Mouse (Mus musculus) kidney, postnatal 0 days (tissue): ENCODE measurements at regions not wholly inside any gene's neighbourhood (a gene's known extent, or its start where the extent isn't known, plus 50 kb on each side); places are given as distances from the start of the nearest gene placed in this dataset.
A peak's percentile ranks its signal among the peaks of the same experiment; 100 is the strongest.

ENCODE experiments used
- ATAC-seq: fragments of 200-750 bp; cut with Nextera tagmentation; replicated peaks from 2 replicates; pipeline ENCODE4 v1.8.0; 2017; ENCODE audit warnings: low read depth, moderate number of reproducible peaks, moderate TSS enrichment, moderate library complexity; ENCODE audit not compliant: low FRiP score
- DNase-seq: peaks from one replicate; pipeline ENCODE4 v3.0.0-alpha.2; 2016; ENCODE audit warnings: low spot score
- H3K27ac ChIP-seq: fragments of 300-500 bp; sonication (generic); 2 replicates; pipeline ENCODE4 v1.5.1; 2014; ENCODE audit warnings: mild to moderate bottlenecking
- H3K27me3 ChIP-seq: fragments of 300-500 bp; sonication (generic); 2 replicates; pipeline ENCODE4 v1.6.1; 2014; ENCODE audit warnings: low read length, mixed read lengths; ENCODE audit not compliant: insufficient read depth
- H3K36me3 ChIP-seq: fragments of 300-500 bp; sonication (generic); 2 replicates; pipeline ENCODE4 v1.6.1; 2014; ENCODE audit warnings: low read length, mixed read lengths; ENCODE audit not compliant: insufficient read depth
- H3K4me1 ChIP-seq: fragments of 300-500 bp; sonication (generic); replicated peaks from 2 replicates; pipeline ENCODE4 v1.6.1; 2014; ENCODE audit warnings: antibody characterized with exemption, low read length, mixed read lengths; ENCODE audit not compliant: insufficient read depth
- H3K4me2 ChIP-seq: fragments of 300-500 bp; sonication (generic); 2 replicates; pipeline ENCODE4 v1.6.1; 2014; ENCODE audit warnings: mild to moderate bottlenecking, low read length, moderate library complexity, mixed read lengths
- H3K4me3 ChIP-seq: fragments of 300-500 bp; sonication (generic); replicated peaks from 2 replicates; pipeline ENCODE4 v1.5.1; 2014; ENCODE audit warnings: low read depth, low read length
- H3K9ac ChIP-seq: fragments of 300-500 bp; sonication (generic); 2 replicates; pipeline ENCODE4 v1.6.1; 2014; ENCODE audit warnings: low read depth, low read length
- H3K9me3 ChIP-seq: fragments of 300-500 bp; sonication (generic); replicated peaks from 2 replicates; pipeline ENCODE4 v1.6.1; 2016; ENCODE audit warnings: low read length, inconsistent platforms, mixed read lengths
- CTCF ChIP-seq: IDR thresholded peaks from 2 replicates; pipeline ENCODE4 v1.5.1; 2016; ENCODE audit warnings: antibody characterized with exemption, low read depth, mild to moderate bottlenecking, moderate library complexity
- WGBS: fragments of 180-500 bp; shearing (Covaris S2); extraction: QIAGEN DNeasy Blood & Tissue Kit; methylation state at CpG from one replicate; pipeline ENCODE4 v1.1.7; 2014; 5-methylcytosine and 5-hydroxymethylcytosine counted together

DNA sequence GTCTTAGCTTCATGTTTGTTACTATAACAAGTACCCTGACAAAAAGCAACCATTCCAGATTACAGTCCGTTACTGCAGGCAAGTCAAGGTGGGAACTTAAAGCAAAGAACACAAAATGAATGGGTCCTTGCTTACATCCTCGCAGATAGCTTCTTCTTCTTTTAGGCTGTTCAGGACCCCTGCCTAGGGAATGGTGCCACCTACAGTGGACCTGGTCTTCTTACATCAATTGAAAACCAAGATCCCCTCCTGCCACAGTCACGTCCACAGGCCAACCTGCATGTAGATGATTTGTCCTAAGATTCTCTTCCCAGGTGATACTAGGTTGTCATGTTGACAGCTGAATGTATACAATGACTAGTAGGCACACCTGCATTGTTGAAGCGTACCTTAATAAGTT, 222.9 kb upstream of the Daam1 start:
- WGBS, result 93% methylated on average over 4 of the region's 4 CpGs
- Histone ChIP-seq H3K4me3 (no peak overlapping the region), H3K9ac (no peak overlapping the region), H3K4me1 (no peaks in the 10 kb centered on the region), H3K9me3 (no peaks in the 10 kb centered on the region), H3K27me3 (no peaks in the 10 kb centered on the region), H3K4me2 (no peak overlapping the region), H3K36me3 (no peaks in the 10 kb centered on the region), H3K27ac (no peak overlapping the region)
- ATAC-seq (no peak), DNase-seq (no peak)
- TF ChIP-seq CTCF, result no peak

DNA sequence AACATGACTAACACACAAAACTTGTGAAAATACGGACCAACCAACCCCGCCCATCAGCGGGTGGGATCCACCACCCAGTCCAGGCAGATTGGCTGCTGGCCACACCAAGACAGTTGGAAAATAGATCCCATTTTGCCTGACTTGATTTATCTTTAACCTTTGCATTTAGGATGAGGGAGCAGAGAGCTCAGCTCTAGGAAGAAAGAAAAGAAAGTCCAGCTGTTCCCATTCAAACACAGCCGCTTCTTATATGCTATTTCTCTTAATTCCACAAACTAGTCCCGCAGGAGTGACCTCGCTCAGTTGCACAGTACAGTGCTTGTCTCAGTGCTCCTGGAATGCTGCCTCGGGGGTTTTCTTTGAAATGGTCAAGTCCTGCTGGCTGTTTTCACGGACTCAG, 217.6 kb upstream of the Daam1 start:
- no peaks in the 10 kb centered on the region for H3K27me3 ChIP-seq
- DNase-seq (peak; percentile 90), ATAC-seq (no peak; the same call in 1 of the 2 replicates)
- WGBS, result 41% methylated on average over 8 of the region's 8 CpGs
- peak overlapping the region; percentile 25 for H3K27ac ChIP-seq
- H3K4me1 ChIP-seq, result no peaks in the 10 kb centered on the region
- no peaks in the 10 kb centered on the region for H3K36me3 ChIP-seq
- H3K9me3 ChIP-seq, result no peaks in the 10 kb centered on the region
- H3K4me3 ChIP-seq, result no peak overlapping the region
- no peak overlapping the region for H3K9ac ChIP-seq
- no peak for TF ChIP-seq CTCF
- no peak overlapping the region for H3K4me2 ChIP-seq

DNA sequence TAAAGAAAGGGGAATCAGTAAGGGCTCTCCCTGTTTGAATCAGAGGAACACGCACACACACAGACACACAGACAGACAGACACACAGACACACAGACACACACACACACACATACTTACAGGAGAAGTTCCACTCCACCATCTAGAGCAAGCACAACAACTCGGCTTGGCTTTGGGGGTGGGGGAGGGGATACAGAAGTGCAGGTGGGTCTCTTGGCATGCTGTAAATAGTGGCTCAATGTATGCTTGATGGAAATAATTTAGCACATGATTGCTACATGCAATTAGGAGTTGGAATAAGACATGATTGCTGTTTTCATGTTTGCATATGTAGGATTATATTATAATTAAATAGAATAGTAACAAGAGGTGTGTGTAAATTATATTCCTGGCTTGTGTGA, 215.9 kb upstream of the Daam1 start:
- Histone ChIP-seq H3K4me3 (no peak overlapping the region), H3K4me2 (no peak overlapping the region), H3K27me3 (no peaks in the 10 kb centered on the region), H3K27ac (no peak overlapping the region), H3K9ac (no peak overlapping the region), H3K9me3 (no peaks in the 10 kb centered on the region), H3K4me1 (no peaks in the 10 kb centered on the region), H3K36me3 (no peaks in the 10 kb centered on the region)
- DNase-seq (no peak), ATAC-seq (no peak)
- no peak for TF ChIP-seq CTCF
- 78% methylated on average over 2 of the region's 2 CpGs for WGBS

DNA sequence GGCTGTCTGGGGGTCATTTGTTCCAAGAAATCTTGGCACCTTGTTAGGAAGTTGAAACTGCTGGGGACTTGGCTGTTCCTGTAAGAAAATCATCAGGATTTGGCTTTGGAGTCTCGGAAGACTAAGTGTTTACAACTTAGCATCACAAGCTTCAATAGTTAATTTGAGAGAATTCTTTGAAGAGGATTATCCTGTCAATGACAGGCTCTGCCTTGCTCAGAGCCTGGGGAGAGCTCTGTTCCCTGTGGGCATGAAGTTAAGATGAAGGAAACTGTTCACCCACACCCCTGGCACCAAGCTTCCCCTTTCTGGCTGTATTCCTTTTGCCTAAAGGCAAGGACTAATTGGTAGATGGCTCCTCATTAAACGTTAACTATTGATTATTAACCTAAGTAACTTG, 215.5 kb upstream of the Daam1 start:
- Histone ChIP-seq H3K4me2 (no peak overlapping the region), H3K4me1 (no peaks in the 10 kb centered on the region), H3K27ac (no peak overlapping the region), H3K4me3 (no peak overlapping the region), H3K9ac (no peak overlapping the region), H3K9me3 (no peaks in the 10 kb centered on the region), H3K27me3 (no peaks in the 10 kb centered on the region), H3K36me3 (no peaks in the 10 kb centered on the region)
- no peak for ATAC-seq
- no peak for TF ChIP-seq CTCF
- WGBS, result 71% methylated on average over 2 of the region's 2 CpGs
- DNase-seq, result no peak

DNA sequence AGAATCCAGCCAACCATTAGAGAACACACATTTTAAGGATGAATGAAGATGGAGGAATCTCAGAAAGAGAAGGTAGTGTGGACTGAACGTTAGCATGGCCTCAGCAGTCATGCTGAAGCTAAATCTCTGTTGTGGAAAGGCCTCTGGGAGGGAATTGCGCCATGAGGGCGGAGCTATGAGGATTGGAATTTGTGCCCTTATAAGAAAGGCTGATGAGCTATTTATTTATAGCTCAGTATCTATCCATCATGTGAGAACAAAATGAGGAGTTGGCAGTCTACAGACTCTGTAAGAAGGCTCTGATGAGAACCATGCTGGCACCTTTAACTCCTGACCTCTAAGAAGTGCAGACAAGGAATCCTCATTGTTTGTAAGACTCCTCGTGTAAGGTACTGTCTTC, 214.8 kb upstream of the Daam1 start:
- DNase-seq (no peak), ATAC-seq (no peak)
- no peak overlapping the region for H3K9ac ChIP-seq
- no peak overlapping the region for H3K4me2 ChIP-seq
- H3K27ac ChIP-seq, result no peak overlapping the region
- no peak for TF ChIP-seq CTCF
- H3K36me3 ChIP-seq, result no peaks in the 10 kb centered on the region
- H3K9me3 ChIP-seq, result no peaks in the 10 kb centered on the region
- H3K4me3 ChIP-seq, result no peak overlapping the region
- WGBS, result 69% methylated on average over 4 of the region's 4 CpGs
- no peaks in the 10 kb centered on the region for H3K27me3 ChIP-seq
- no peaks in the 10 kb centered on the region for H3K4me1 ChIP-seq

DNA sequence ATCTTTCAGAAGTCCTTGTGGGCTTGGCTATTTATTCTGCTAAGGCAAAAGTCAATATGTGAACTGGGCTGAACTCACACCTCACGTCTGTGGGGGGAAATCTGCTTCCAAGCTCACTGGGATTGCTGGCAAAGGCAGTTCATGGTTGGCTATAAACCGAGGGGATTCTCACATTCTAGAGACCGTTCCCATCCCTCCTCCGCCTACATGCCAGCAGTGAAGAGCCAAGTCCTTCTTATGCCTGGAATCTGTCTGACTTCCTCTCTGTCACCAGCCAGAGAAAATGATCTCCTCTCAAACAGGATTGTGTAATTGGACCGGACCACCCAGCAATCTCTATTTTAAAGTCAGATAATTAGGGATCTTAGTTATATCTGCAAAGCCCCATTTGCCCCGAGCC, 212.4 kb upstream of the Daam1 start:
- ATAC-seq, result no peak
- TF ChIP-seq CTCF, result no peak
- 63% methylated on average over 6 of the region's 6 CpGs for WGBS

DNA sequence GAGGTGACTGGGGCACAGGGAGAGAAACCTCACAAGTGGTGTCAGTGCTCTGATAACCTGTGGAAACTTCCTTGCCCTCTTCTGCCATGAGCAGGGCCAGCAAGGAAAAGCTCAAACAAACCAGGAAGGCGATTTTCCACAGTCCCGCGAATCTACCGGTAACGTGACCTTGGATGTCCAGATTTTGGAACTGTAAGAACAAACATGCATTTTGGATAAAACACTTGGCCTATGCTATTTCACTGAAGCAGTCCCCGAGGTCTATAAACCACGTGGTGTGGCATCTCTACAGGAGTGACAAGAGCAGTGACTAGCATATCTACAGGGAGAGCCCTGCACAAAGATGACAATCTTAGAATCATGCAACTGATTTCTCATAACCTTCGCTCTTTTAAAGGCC, 211.9 kb upstream of the Daam1 start:
- Histone ChIP-seq H3K4me3 (no peak overlapping the region), H3K36me3 (no peaks in the 10 kb centered on the region), H3K9ac (no peak overlapping the region), H3K4me2 (no peak overlapping the region), H3K4me1 (no peaks in the 10 kb centered on the region), H3K27me3 (no peaks in the 10 kb centered on the region), H3K9me3 (no peaks in the 10 kb centered on the region), H3K27ac (no peak overlapping the region)
- no peak for DNase-seq
- no peak for ATAC-seq
- TF ChIP-seq CTCF, result no peak
- 81% methylated on average over 8 of the region's 8 CpGs for WGBS

More for the DNA sequence above, 212.4 kb upstream of the Daam1 start:
- no peaks in the 10 kb centered on the region for H3K4me1 ChIP-seq
- H3K27ac ChIP-seq, result no peak overlapping the region
- H3K4me3 ChIP-seq, result no peak overlapping the region
- H3K27me3 ChIP-seq, result no peaks in the 10 kb centered on the region
- H3K36me3 ChIP-seq, result no peaks in the 10 kb centered on the region
- H3K9me3 ChIP-seq, result no peaks in the 10 kb centered on the region
- no peak overlapping the region for H3K4me2 ChIP-seq
- no peak for DNase-seq
- H3K9ac ChIP-seq, result no peak overlapping the region
